Mouse (Mus musculus) lung, embryonic 15.5 days (tissue): Measurements from ENCODE around the gene Ctsd. TPM values are rescaled to one million over a fixed set of nuclear protein-coding genes. Genes with fewer than 3 reads are reported as not detected.
"Not testable (repeated sequence)": the region's sequence is repeated elsewhere in the genome, so short reads cannot be mapped to it uniquely, and the experiment has no call there.

ENCODE experiments used
- ATAC-seq: fragments of 200-750 bp; cut with Nextera tagmentation; 2 replicates; pipeline ENCODE4 v1.8.0; 2017; ENCODE audit warnings: moderate number of reproducible peaks, borderline replicate concordance; ENCODE audit not compliant: low FRiP score, low TSS enrichment; ENCODE audit errors: extremely low read depth
- H3K27ac ChIP-seq: fragments of 300-500 bp; sonication (generic); 2 replicates; pipeline ENCODE4 v1.5.1; 2015; ENCODE audit warnings: moderate library complexity, mild to moderate bottlenecking, inconsistent platforms
- H3K27me3 ChIP-seq: fragments of 300-500 bp; sonication (generic); 2 replicates; pipeline ENCODE4 v1.6.1; 2015; ENCODE audit warnings: inconsistent platforms
- H3K36me3 ChIP-seq: fragments of 300-500 bp; sonication (generic); 2 replicates; pipeline ENCODE4 v1.6.1; 2015; ENCODE audit warnings: inconsistent platforms
- H3K4me1 ChIP-seq: fragments of 300-500 bp; sonication (generic); 2 replicates; pipeline ENCODE4 v1.6.1; 2015; ENCODE audit warnings: inconsistent platforms
- H3K4me2 ChIP-seq: fragments of 300-500 bp; sonication (generic); 2 replicates; pipeline ENCODE4 v1.6.1; 2015; ENCODE audit warnings: inconsistent platforms, mild to moderate bottlenecking, moderate library complexity
- H3K4me3 ChIP-seq: fragments of 300-500 bp; sonication (generic); 2 replicates; pipeline ENCODE4 v1.5.1; 2015; ENCODE audit warnings: mild to moderate bottlenecking, inconsistent platforms
- H3K9ac ChIP-seq: fragments of 300-500 bp; sonication (generic); 2 replicates; pipeline ENCODE4 v1.6.1; 2015; ENCODE audit warnings: inconsistent platforms
- H3K9me3 ChIP-seq: fragments of 300-500 bp; sonication (generic); 2 replicates; pipeline ENCODE4 v1.6.1; 2016; ENCODE audit warnings: inconsistent platforms
- WGBS: fragments of 180-500 bp; shearing (Covaris S2); methylation state at CpG from one replicate; pipeline ENCODE4 v1.1.7; 2015; 5-methylcytosine and 5-hydroxymethylcytosine counted together
- polyA plus RNA-seq: library from polyadenylated mRNA; unstranded; fragments of >200 nt; fragmentation: Nextera tagmentation; extraction: Ambion mirVana; gene quantifications from 2 replicates; pipeline ENCODE4 v1.2.1, GENCODE M21; 2015

Ctsd gene
- polyA plus RNA-seq, 1 experiment from 2014 or later = 299 TPM

GRCm38 (mm10) chr7:142418679-142419078, 30.8 kb upstream of the Ctsd start:
- ATAC-seq = no peak
- Histone ChIP-seq H3K4me1 (peaks cover 9% of the 10 kb centered on the region), H3K9ac (no peak overlapping the region), H3K4me2 (no peak overlapping the region), H3K9me3 (no peaks in the 10 kb centered on the region), H3K27me3 (no peaks in the 10 kb centered on the region), H3K4me3 (no peak overlapping the region), H3K36me3 (no peaks in the 10 kb centered on the region), H3K27ac (no peak overlapping the region)
- WGBS = 86% methylated on average over 8 of the region's 8 CpGs

DNA sequence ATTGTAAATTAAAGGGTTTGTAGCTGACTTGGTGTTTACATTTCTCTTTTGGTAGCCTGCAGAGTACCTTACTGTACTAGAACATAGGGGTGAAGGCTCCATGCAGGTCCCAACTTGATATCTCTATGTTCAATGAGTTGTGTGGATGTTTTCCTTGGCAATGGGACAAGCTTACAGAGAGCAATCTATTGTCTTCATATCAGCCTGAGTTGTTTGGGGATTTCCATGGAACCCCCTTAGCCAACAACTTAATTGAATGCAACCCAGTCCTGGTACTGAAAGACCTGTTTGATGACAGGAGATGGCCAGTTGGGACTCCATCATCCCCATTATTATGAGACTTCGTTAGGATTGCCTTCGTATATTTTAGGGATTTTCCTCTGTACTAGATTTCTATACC, 30.2 kb upstream of the Ctsd start:
- ATAC-seq = no peak
- H3K4me3 ChIP-seq = no peak overlapping the region
- 89% methylated on average over 2 of the region's 2 CpGs for WGBS
- H3K4me1 ChIP-seq = peaks cover 9% of the 10 kb centered on the region
- H3K27me3 ChIP-seq = no peaks in the 10 kb centered on the region
- no peak overlapping the region for H3K9ac ChIP-seq
- H3K36me3 ChIP-seq = no peaks in the 10 kb centered on the region
- H3K27ac ChIP-seq = no peak overlapping the region
- no peak overlapping the region for H3K4me2 ChIP-seq
- H3K9me3 ChIP-seq = no peaks in the 10 kb centered on the region

GRCm38 (mm10) chr7:142416225-142416624, 28.4 kb upstream of the Ctsd start:
- WGBS = 61% methylated on average over 3 of the region's 3 CpGs
- no peak overlapping the region for H3K27ac ChIP-seq
- no peak overlapping the region for H3K4me3 ChIP-seq
- peaks cover 9% of the 10 kb centered on the region for H3K4me1 ChIP-seq
- H3K9me3 ChIP-seq = no peaks in the 10 kb centered on the region
- no peak for ATAC-seq
- H3K36me3 ChIP-seq = no peaks in the 10 kb centered on the region
- no peaks in the 10 kb centered on the region for H3K27me3 ChIP-seq
- no peak overlapping the region for H3K9ac ChIP-seq
- no peak overlapping the region for H3K4me2 ChIP-seq

DNA sequence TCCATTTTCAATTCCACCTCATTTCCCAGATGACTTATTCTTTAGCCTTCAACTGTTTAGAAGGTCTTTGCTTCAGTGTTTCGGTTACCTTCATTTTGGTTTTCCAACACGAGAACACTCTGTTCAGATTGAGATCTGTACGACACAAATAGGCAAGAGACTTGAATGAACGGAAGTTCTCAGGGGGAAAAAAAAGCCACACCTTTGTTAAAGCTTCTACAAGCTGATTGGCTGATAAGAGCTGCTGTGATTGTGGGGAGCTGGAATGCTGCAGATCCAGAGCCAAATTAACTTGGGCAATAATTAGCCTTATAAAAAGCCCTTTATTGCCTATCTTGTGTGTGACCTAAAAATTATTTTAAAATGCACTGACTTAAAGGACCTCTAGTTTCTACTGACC, 27.5 kb upstream of the Ctsd start:
- no peaks in the 10 kb centered on the region for H3K36me3 ChIP-seq
- 45% methylated on average over 4 of the region's 4 CpGs for WGBS
- ATAC-seq = no peak
- no peak overlapping the region for H3K9ac ChIP-seq
- no peaks in the 10 kb centered on the region for H3K9me3 ChIP-seq
- peaks cover 9% of the 10 kb centered on the region for H3K4me1 ChIP-seq
- H3K27me3 ChIP-seq = no peaks in the 10 kb centered on the region
- H3K27ac ChIP-seq = no peak overlapping the region
- H3K4me3 ChIP-seq = no peak overlapping the region
- H3K4me2 ChIP-seq = no peak overlapping the region

- H3K4me2 ChIP-seq = no peak overlapping the region
- no peaks in the 10 kb centered on the region for H3K9me3 ChIP-seq
- H3K4me3 ChIP-seq = no peak overlapping the region
- no peak for ATAC-seq
- H3K27ac ChIP-seq = no peak overlapping the region
- H3K9ac ChIP-seq = no peak overlapping the region
- H3K36me3 ChIP-seq = no peaks in the 10 kb centered on the region
- WGBS = 61% methylated on average over 6 of the region's 6 CpGs
- no peaks in the 10 kb centered on the region for H3K27me3 ChIP-seq
- peaks cover 9% of the 10 kb centered on the region for H3K4me1 ChIP-seq
Observed at GRCm38 (mm10) chr7:142413285-142413684, 25.4 kb upstream of the Ctsd start.

DNA sequence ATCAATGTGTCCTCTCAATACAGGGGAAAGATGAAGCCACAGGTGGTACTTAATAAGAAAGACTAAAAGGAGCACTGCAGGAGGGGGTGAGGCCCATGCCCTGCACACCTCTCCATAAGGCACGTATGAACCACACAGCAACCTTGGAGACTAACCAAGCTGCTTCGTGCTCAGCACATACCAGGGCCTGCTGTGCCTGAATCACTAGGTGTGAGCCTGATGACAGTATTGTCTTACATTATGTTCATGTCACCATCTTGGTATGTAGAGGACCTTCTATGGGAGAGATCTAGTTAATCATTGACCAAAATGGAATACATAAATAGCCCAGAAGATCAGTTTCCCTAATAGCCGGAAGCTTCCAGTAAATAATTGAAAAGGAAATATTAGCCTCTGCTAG, 21.8 kb upstream of the Ctsd start:
- H3K4me3 ChIP-seq = no peak overlapping the region
- no peak overlapping the region for H3K4me2 ChIP-seq
- 71% methylated on average over 3 of the region's 3 CpGs for WGBS
- H3K4me1 ChIP-seq = no peaks in the 10 kb centered on the region
- no peak overlapping the region for H3K27ac ChIP-seq
- H3K27me3 ChIP-seq = no peaks in the 10 kb centered on the region
- H3K9ac ChIP-seq = no peak overlapping the region
- H3K36me3 ChIP-seq = no peaks in the 10 kb centered on the region
- no peak for ATAC-seq
- no peaks in the 10 kb centered on the region for H3K9me3 ChIP-seq

- no peak overlapping the region for H3K9ac ChIP-seq
- no peak overlapping the region for H3K4me2 ChIP-seq
- H3K4me3 ChIP-seq = no peak overlapping the region
- 95% methylated on average over 8 of the region's 8 CpGs for WGBS
- H3K36me3 ChIP-seq = no peaks in the 10 kb centered on the region
- ATAC-seq = no peak
- no peaks in the 10 kb centered on the region for H3K27me3 ChIP-seq
- no peak overlapping the region for H3K27ac ChIP-seq
- H3K9me3 ChIP-seq = no peaks in the 10 kb centered on the region
- H3K4me1 ChIP-seq = 0 out of 2 replicates have a peak, but pooled peaks cover 1% of the 10 kb centered on the region
Observed at GRCm38 (mm10) chr7:142408686-142409085, 20.8 kb upstream of the Ctsd start.

DNA sequence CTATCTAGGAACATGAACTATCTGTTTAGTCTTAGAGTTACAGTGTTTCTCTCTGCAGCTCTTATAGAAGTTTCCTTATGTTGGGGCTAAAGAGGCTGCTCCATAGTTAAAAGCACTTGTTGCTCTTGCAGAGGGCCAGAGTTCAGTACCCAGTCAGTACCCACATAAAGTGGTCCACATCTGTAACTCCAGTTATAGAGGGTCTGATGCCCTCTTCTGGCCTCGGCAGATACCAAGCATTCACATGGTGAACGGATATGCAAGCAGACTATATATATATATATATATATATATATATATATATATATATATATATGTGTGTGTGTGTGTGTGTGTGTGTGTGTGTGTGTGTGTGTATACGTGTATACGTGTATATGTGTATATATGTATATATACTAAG, 20.1 kb upstream of the Ctsd start:
- H3K4me2 ChIP-seq = no peak overlapping the region
- H3K9me3 ChIP-seq = no peaks in the 10 kb centered on the region
- no peaks in the 10 kb centered on the region for H3K36me3 ChIP-seq
- 48% methylated on average over 4 of the region's 4 CpGs for WGBS
- no peak overlapping the region for H3K4me3 ChIP-seq
- H3K9ac ChIP-seq = no peak overlapping the region
- H3K27me3 ChIP-seq = no peaks in the 10 kb centered on the region
- H3K27ac ChIP-seq = no peak overlapping the region
- 0 out of 2 replicates have a peak, but pooled peaks cover 4% of the 10 kb centered on the region for H3K4me1 ChIP-seq
- ATAC-seq = no peak

DNA sequence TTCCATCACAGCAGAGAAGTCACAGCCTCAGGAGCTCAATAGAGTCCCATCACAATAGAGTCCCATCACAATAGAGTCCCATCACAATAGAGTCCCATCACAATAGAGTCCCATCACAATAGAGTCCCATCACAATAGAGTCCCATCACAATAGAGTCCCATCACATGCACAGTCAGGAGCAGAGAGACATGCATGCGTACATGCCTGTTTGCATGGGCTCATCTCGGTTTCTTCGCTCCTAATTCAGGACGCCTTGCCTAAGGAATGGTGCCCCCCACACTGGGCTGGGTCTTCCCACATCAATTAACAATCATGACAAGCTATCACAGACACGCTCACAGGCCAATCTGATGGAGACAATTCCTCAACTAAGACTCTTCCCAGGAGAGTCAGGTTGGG, 17.3 kb upstream of the Ctsd start:
- 89% methylated on average over 5 of the region's 5 CpGs for WGBS
- not testable (repeated sequence) for H3K36me3 ChIP-seq, H3K9me3 ChIP-seq, H3K4me3 ChIP-seq, H3K9ac ChIP-seq, H3K27me3 ChIP-seq, H3K27ac ChIP-seq, ATAC-seq, H3K4me2 ChIP-seq, H3K4me1 ChIP-seq

GRCm38 (mm10) chr7:142403591-142403990, 15.8 kb upstream of the Ctsd start:
- H3K9me3 ChIP-seq = no peaks in the 10 kb centered on the region
- H3K36me3 ChIP-seq = no peaks in the 10 kb centered on the region
- no peaks in the 10 kb centered on the region for H3K27me3 ChIP-seq
- H3K9ac ChIP-seq = no peak overlapping the region
- H3K4me3 ChIP-seq = no peak overlapping the region
- 0 out of 2 replicates have a peak, but pooled peaks cover 4% of the 10 kb centered on the region for H3K4me1 ChIP-seq
- no peak overlapping the region for H3K27ac ChIP-seq
- ATAC-seq = no peak
- H3K4me2 ChIP-seq = no peak overlapping the region
- 55% methylated on average over 4 of the region's 4 CpGs for WGBS

GRCm38 (mm10) chr7:142400750-142401142, 12.9 kb upstream of the Ctsd start:
- no peak for ATAC-seq

GRCm38 (mm10) chr7:142400112-142400749, 12.4 kb upstream of the Ctsd start:
- Histone ChIP-seq H3K9ac (no peak overlapping the region), H3K27ac (no peak overlapping the region), H3K9me3 (no peaks in the 10 kb centered on the region), H3K36me3 (no peaks in the 10 kb centered on the region), H3K4me2 (no peak overlapping the region), H3K4me1 (0 out of 2 replicates have a peak, but pooled peaks cover 4% of the 10 kb centered on the region), H3K4me3 (no peak overlapping the region), H3K27me3 (no peaks in the 10 kb centered on the region)
- 61% methylated on average over 7 of the region's 7 CpGs for WGBS
- no peak for ATAC-seq

More at GRCm38 (mm10) chr7:142400750-142401142, 12.9 kb upstream of the Ctsd start:
- Histone ChIP-seq H3K4me2 (no peak overlapping the region), H3K9ac (no peak overlapping the region), H3K4me3 (no peak overlapping the region), H3K9me3 (no peaks in the 10 kb centered on the region), H3K27ac (no peak overlapping the region), H3K4me1 (0 out of 2 replicates have a peak, but pooled peaks cover 4% of the 10 kb centered on the region), H3K27me3 (no peaks in the 10 kb centered on the region), H3K36me3 (no peaks in the 10 kb centered on the region)
- WGBS = 56% methylated on average over 7 of the region's 7 CpGs

GRCm38 (mm10) chr7:142399250-142399649, 11.4 kb upstream of the Ctsd start:
- ATAC-seq = no peak

More at GRCm38 (mm10) chr7:142399250-142399649, 11.4 kb upstream of the Ctsd start:
- WGBS = 63% methylated on average over 1 of the region's 1 CpGs
- Histone ChIP-seq H3K36me3 (no peaks in the 10 kb centered on the region), H3K4me1 (0 out of 2 replicates have a peak, but pooled peaks cover 4% of the 10 kb centered on the region), H3K4me3 (no peak overlapping the region), H3K9me3 (no peaks in the 10 kb centered on the region), H3K27ac (no peak overlapping the region), H3K4me2 (no peak overlapping the region), H3K27me3 (no peaks in the 10 kb centered on the region), H3K9ac (no peak overlapping the region)
